Mouse (Mus musculus) cerebellum, postnatal 10 days (tissue): ENCODE measurements around the gene Zbed6.
"Not testable (repeated sequence)": the region's sequence is repeated elsewhere in the genome, so short reads cannot be mapped to it uniquely, and the experiment has no call there.

Source experiments
- DNase-seq, 2 experiments: peaks; one replicate each; pipeline ENCODE4 v3.0.0; 2021; ENCODE audit warnings: mixed read lengths in 2 of 2

Gene Zbed6

DNA sequence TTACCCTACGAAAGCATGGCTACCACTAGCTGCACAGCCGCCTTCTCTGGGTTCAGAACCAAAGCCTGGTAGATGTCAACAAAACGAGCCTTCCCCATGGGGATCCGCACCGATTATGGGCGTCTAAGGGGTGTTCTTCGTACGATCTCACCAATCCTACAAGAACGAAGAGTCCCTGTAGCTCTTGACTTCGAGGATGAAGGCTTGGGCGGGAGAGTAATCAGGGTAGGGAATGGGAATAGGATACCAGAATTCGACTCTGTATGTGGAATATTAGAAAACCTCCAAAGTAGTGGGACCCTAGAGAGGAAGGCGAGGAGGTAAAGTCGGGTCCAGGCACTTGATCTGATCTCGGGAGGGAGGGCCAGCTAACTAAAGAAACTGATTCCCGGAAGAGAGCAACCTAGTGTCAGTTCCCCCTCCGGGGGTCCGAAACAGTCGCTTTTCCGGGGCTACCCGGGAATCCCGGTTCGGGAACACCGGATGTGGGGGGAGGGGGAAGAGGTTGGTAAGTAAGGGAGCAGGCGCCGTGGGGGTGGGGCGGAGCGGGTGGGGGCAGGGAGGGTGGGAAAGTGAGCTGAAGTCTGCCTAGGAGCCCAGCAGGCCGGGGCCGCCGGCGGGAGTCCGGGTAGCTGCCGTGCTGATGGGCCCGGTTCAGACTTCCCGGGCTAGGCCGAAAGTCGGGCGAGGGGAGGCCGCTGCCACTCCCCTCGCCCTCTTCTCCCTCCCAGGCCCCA lies at the start of gene Zbed6:
TSS of gene Zbed6 (minus strand) at position 420 of the 737 bp plus-strand sequence.
- peak; percentile 88 to 92 for DNase-seq

DNA sequence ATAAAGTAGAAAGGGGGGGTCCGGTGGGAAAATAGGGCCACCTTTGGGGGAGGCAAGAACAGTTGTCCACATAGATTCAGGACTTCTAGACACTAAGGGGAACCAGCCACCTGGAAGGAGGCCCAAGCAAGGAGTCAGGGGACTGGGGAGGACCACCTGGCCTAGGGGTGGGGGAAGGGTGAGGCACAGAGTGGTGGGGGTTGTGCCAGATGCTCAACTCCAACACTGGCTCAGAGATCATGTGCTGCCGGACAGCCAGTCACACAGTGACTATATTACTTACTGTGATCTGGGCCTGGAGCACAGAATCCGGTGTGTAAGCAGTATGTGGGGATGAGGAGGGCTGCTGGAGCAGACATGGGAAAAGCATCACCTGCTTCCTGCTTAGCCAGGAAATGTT lies 48.6 kb upstream of the Zbed6 start:
- peak; percentile 52 to 61 for DNase-seq

DNA sequence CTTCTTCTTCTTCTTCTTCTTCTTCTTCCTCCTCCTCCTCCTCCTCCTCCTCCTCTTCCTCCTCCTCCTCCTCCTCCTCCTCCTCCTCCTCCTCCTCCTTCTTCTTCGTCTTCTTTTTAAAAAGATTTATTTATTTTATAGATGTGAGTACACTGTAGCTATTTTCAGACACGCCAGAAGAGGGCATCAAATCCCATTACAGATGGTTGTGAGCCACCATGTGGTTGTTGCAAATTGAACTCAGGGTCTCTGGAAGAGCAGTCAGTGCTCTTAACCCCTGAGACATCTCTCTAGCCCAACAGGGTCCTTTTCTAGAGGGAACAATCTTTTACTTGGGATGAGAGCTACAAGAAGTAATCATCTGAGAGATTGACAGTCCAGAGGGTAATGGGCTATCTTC lies 41.1 kb upstream of the Zbed6 start:
- peak; percentile 26 to 31 for DNase-seq

DNA sequence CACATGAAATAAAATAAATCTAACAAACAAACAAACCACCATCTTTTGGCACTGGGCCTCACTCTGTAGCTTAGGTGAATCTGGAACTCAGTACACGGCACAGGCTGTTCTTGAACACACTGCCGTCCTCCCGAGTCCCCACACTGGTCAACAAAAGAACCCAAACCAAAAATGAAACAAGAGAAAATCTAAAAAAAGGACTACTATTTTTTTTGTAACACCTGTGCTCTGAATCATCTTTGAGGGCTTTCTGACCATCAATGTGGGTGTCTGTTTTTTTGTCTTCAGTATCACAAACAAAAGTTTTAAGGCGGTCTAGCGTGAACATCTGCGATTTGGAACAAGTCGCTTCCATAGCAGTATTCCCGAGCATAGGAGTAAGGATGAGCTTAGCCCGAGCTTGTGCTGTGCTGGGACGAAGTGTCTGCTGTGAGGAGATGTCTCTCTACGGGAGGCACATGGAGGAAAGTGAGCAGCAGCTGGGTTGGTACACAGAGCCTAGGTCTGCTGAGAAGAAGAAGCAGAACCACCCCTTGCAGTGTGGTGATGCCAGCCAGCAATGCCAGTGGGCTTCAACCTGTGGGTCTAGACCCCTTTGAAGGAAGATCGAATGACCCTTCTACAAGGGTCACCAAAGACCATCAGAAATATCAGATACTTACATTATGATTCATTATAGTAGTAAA lies 37.4 kb upstream of the Zbed6 start:
- no peak for DNase-seq

DNA sequence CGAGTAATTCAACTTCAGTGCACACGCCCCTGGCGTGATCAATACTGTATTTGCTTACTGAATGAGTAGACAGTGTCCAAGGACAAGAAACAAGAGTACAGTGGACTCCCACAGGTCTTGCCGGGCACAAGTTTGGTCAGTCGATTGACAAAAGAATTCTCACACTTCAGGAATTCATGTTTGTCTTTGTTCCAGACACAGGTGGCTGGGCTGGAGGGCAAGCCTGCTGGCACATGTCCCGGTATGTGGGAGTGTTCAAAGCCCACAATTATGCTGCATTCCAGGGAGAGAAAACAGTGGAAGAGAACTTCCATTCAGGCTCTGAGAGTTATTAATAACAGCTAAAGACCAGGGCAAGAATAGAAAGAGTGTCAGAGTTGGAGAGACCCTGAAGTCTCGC lies 35.2 kb upstream of the Zbed6 start:
- DNase-seq: peak; percentile 16 to 37

DNA sequence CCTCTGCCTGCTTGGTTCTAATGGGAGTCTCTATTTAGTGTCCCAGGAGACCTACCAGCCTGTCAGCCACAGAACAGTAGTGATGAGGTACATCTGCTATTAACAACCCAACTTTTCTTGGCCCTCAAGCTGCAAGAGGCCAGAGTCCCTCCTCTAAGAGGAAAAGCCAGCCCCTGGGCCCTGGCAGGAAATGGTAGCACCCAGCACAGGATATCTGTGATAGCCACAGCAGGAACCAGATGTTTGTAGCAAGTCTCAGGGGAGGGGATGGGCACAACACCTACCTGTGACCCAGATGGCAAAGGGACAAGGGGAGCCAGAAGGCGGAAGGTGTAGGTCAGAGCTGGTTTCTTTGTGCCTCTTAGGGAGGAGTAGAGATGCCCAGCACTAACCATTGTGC lies 34.2 kb upstream of the Zbed6 start:
- no peak for DNase-seq

DNA sequence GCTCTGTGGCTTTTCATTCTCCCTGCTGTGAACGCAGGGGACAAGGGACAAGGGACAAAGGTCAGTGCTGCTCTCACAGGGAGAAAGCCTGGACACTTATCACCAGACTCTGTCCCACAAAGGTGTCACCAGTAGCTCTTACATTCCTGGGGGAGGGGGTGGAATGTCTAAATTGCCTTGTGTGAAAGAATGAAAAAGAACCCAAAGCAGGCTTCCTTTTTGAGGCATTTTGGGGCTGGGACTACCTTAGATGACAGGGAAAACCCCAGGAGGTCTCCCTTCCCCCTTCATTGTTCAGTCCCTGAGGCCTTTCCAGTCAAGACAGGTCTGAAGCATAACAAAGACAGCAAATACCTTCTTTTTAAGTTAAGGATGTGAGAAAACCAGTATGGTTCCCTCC lies 33.6 kb upstream of the Zbed6 start:
- DNase-seq: no peak

DNA sequence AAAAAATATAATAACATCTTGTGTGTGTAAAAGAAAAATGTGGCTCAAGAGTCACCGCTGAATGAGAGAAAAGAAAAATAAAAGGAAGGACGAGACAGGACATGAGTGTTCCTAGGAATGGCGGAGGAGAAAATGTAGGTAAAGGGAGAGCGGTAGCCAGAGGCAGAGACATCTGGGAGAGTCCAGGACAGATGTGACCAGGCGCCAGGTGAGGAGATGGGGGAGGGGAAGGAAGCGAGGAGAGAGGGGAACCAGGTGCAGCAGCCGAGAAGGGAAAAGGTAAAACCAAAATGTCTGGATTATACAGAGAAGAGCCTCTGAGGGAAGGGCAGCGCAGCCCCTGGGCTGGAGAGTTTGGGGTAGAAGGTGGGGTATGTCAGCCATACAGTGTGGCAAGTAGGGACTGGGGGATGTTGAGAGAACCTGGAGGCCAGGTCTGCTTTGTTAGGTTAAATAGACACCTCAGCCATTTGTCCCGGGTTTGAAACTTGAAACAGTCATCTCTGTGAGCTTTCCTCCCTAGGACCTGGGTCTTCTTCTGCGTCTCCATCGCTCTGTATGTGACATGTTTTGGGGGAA lies 32.9 kb upstream of the Zbed6 start:
- no peak for DNase-seq

DNA sequence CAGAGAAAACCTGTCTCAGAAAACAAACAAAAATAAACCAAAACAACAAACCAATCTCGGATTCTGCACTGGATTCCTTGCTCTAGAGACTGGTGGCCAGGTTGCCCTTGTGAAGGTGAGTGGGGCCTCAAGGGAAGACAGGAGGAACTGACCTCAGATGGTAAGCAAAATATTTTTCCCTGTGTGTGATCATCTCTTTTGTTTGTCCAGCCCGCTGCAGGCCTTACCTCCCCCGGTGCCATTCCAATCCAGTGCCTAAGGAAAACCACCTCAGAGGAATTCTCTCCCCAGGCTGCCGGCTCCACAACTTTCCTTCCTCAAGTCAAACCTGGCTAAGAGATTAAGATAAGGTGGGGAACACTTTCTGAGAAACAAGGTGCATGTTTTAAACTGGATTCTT lies 31.5 kb upstream of the Zbed6 start:
- DNase-seq: no peak

DNA sequence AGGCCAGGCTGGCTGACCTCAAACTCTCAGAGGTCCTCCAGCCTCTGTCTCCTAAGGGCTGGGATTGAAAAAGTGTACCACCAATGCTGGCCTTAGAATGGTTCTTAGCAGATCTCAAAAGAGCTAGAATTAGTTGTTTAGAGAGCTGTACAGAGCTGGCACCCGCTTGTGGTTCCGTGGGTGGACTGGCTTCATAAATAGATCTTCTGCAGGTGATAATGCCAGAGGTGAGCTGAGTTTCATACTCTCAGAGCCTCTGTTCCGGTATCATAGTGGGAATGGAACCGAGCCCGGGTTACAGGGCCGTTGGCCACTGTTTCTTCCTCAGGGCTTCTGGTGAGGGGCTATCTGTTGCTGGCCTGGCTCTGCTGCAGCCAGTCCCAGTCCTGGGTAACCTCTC lies 30.4 kb upstream of the Zbed6 start:
- DNase-seq: no peak

DNA sequence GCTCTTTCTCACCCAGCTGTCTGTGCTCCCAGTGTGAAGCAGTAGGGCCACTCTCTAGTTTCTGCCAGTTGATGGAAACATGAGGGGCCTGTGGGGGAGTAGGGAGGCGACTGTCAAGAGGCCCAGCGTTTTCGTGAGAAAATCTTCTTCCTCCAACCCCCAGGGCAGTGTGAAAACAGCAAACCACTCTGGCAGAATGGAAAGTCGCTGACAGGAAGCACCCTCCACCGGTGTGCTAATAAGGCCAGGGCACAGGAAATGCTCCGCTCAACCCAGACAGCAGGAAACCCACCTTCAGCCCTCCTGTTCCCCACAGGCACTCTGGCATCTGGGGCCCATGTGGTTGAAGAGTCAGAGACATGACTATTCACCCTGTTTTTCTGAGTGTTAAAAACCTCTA lies 29.2 kb upstream of the Zbed6 start, which contains the start of gene Lax1:
TSS of gene Lax1 (minus strand) at position 212 of the 400 bp plus-strand sequence.
- DNase-seq: no peak

DNA sequence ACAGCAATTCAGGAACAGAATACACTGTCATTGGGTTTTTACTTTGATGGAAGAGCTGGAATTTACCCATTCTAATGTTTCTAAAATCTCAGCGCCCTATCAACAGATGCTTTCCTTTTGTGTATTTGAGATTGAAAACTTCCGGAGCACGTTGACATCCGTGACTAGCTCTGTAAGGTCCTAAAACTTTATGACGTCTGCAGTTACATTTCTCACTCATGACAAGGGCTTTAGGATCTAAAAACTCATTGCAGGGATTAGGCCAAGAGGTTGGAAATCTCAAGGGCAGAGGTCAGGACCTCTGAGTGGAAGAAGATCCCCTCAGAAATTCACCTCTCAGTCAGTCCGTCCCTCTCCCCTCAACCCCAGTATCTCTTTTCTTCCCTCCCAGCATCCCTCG lies 27.6 kb upstream of the Zbed6 start:
- no peak for DNase-seq

DNA sequence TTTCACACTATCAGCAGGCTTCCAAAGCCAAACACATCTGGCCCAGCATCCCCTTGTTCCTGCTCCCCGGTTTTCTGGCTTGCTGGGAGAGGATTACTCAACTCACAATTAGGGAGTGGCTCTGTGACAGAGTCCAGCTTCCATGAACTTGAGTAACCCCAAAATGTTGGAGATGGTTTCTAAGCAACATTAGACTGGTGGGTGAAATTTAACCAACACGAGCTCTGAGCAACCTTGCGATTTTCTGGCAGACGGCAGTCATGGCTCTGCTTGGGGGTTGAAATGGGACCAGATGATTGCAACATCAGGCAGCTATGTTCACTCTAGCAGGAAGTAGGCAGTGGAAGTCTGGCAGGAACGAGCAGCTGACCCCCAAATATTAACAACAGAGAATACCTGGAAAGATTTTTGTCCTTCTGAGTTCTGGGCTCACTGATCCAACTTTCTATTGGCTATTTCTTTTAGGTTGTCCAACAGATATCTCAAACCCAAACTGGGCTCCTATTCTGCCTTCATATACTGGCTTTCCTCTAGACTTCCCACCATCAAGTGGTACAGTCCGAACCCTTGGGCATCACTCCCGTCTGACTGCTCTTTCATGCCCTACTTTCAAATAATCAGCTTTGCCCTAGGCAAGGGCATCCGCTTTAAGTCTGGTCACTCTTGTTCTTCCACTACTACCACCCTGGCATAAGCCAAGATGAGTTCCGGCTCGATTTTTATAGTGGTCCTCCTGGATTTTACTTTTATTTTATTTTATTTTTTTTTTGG lies 25.2 kb upstream of the Zbed6 start:
- DNase-seq: no peak

DNA sequence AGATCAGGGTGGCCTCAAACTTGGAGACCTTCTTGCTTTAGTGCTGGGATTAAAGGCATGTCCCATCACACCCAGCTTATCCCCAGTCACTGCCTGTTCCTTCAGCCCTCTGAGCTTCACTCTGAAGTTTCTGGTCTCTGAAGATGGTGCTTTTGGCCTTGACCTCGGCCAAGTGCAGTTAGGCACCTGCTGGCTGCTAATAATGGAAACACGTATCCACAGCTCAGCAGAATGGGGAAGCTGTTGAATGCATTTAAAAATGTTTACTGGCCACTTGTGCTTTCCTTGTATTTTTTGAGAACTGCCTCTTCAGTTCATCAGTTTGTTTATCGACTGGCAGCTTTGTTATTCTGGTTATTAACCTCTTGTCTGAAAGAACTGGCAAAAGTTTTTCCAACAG lies 11.1 kb upstream of the Zbed6 start:
- DNase-seq: no peak

DNA sequence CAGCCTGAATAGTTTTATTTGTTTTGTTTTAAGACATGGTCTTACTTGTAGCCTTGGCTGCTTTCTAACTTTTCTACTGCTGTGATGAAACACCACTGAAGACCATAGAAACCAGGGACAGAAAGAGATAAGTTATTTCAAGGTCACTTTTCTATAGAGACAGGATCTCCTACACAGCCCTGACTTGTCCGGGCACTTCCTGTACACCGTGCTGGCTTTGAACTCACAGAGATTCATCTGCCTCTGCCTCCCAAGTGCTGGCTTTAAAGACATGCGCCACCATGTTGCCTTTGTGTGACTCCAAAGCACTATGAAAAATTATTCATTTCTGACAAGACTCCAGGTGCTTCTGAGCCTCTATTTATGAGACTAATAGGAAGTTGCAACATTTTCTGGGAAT lies 10.6 kb upstream of the Zbed6 start:
- DNase-seq: no peak

DNA sequence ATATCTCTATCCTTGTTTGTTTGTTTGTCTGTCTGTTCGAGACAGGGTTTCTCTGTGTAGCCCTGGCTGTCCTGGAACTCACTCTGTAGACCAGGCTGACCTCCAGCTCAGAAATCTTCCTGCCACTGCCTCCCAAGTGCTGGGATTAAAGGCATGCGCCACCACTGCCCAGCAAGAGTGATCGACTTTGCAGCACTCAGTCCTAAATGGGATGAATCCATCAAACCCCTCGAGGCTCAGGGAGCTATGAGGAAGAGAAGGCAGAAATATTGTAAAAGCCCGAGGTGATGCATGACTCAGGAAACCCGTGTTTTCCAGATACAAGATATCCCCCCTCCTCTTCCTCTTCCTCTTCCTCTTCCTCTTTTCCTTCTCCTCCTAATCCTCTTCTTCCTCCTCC lies 10.1 kb upstream of the Zbed6 start:
- no peak for DNase-seq

DNA sequence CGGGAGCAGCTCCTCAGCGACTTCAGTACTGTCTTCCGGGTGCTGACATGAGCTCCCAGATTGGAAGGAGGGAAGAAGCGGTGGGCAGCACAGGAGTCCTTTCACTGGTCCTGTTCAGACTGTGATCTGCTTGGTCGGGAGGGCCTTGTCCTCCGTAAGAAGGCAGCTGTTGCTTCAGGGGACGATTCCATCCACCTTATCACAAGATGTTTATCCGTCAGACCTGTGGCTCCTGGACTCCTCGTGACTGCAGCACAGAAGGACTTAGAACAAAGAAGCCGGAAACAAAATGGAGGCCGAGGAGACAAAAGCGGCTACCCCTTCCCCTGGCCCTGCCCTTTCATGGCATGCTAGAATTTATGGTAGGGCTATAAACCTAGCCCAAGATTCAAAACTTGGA lies 9.5 kb upstream of the Zbed6 start:
- DNase-seq: no peak

DNA sequence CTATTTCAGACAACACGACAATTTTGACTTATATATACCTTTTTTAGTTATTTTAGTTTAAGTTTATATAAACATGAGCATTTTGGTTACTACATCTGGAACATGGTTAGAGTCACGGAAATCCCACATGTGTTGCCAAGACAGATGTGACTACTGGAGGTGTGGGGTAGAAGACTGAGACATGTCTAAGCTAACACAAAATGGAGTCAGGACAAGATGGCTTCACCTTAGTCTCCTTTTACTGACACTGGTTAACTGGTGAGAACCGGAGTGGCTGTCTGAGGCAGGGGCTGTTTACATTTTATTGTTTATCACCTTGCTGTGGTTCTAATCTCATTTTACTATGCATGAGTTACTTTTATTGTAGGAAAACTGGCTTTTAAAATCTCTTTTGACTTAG lies 7.9 kb upstream of the Zbed6 start:
- no peak for DNase-seq

DNA sequence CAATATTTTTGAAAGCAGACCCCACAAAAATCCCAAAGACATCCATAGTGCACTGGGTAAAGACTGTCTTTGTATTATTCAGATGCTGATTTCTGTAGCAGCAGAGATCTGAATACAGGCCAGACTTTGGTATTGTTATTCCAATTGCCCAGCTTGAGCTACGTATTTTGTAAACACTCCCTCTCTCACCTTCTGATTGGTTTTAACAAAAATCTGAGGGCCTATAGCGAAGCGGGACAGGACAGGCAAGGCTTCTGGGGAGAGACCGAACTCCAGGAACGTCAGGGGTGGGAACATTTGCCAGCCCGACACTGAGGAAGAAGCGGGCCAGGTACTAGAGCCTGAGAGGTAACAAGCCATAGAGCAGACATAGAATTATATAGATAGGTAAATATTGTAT lies 7.0 kb upstream of the Zbed6 start:
- no peak for DNase-seq

DNA sequence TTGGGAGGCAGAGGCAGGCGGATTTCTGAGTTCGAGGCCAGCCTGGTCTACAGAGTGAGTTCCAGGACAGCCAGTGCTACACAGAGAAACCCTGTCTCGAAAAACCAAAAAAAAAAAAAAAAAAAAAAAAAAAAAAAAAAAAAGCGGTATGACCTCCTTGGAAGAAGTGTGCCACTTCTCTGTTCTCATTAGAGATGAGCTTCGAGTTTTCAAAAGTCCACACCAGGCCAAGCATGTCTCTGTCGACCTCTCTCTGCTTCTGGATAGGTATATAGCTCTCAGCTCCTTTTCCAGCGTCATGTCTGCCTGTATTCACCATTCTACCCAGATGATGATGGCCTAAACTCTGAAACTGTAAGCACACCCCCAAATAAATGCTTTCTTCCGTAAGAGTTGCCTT lies 5.0 kb upstream of the Zbed6 start:
- DNase-seq: not testable (repeated sequence)

DNA sequence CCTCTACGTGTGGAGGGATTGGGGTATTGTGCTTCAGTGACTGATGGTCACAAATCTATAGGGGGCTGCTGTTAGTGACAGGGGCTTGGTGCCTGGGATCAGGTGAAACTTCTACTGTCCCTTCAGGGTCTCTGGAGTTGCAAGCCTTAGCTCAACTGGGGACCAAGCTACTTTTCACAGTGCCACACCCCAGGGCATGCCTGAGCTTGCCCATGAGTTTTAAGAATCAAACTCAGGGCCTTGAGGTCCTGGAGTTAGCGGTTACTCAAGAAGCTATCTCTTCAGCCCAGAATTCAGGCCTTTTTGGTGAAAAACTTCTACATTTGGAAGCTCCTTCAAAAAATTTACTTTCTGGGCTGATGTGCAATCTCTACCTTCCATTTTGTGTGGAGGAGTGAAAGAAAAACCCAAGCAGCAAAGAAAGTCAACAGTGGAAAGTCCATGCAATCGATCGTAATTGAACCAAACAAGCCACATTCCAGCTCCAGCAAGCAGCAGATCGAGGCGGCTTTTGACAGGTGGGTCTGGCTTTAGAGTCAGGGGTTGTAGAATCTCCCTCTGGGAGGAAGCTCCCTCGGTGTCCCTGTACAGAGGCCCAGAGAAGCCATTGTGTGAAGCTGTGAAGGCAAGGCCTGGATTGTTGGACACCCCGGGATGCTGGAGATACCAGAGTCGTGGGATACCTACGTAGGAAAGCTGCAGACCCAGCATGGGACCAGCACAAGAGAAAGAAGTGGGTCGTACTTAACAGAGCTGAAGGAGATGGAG lies 3.7 kb upstream of the Zbed6 start:
- no peak for DNase-seq

DNA sequence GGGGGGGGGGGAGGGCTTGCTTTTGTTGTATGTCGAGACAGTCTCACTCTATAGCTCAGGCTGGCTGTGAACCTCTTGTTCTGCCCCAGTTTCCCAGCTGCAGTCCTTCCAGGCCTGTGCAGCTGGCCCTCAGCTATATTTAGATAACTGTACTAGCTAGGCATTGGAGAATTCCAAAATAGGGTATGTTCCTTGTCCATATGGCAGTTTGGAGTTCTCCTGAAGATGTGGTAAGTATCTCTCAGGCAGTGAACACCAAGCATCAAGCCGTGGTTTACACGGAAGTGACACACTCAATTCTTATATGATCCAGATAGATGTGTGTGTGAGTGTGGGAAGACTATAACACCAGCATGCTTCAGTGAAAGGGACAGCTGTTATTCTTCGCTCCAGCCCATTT lies 2.7 kb upstream of the Zbed6 start:
- no peak for DNase-seq

DNA sequence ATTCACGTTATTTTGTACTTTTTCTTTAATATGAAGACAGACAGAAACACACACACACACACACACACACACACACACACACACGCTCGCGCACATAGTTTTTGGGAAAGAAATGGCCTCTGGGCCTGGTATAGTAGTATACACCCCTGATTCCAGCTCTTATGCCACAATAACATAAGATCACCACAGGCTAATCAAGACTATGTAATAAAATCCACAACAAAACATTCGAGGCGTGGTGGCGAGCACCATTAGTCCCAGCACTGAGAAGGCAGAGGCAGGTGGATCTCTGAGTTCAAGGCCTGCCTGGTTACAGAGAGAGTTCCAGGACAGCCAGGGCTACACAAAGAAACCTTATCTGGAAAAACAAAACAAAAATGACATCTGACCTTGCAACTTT lies 2.3 kb upstream of the Zbed6 start:
- no peak for DNase-seq
